In genomic region chr4:62470598-62471051, GRCm38 (mm10) we compare ENCODE assay signal across 8 mouse cellular contexts. TPM values are rescaled to one million over a fixed set of nuclear protein-coding genes. Genes with fewer than 3 reads are reported as not detected.
DNase-seq lines count a peak whose midpoint lies in the region; ATAC-seq and TF ChIP-seq lines count a peak whose summit lies in the region.

Gene Wdr31, minus strand, starts transcription at chr4:62470896.

- no peak within 1 kb of the TSS for H3K27ac ChIP-seq in forebrain, embryonic 11.5 days (ENCODE audit: low read depth, low read length)
- H3K27ac ChIP-seq in heart, embryonic 16.5 days (ENCODE audit: low read length): no peak within 1 kb of the TSS
- H3K27ac ChIP-seq in liver, embryonic 14.5 days: no peak within 1 kb of the TSS
- no peak within 1 kb of the TSS for H3K27ac ChIP-seq in neural tube, embryonic 11.5 days (ENCODE audit: low read depth, low read length)
- no peak within 1 kb of the TSS for H3K27ac ChIP-seq in stomach, embryonic 16.5 days (ENCODE audit: low read length)

- under 1% methylated on average over 30 of the region's 30 CpGs for WGBS in forebrain, embryonic 11.5 days
- 2% methylated on average over 30 of the region's 30 CpGs for WGBS in heart, embryonic 16.5 days
- 1% methylated on average over 30 of the region's 30 CpGs for WGBS in liver, embryonic 14.5 days (ENCODE audit: insufficient replicate concordance)
- WGBS in neural tube, embryonic 11.5 days: under 1% methylated on average over 30 of the region's 30 CpGs
- under 1% methylated on average over 30 of the region's 30 CpGs for WGBS in stomach, embryonic 16.5 days

- H3K4me2 ChIP-seq in forebrain, embryonic 11.5 days (ENCODE audit: low read depth, low read length, severe bottlenecking): peak within 1 kb of the TSS; percentile 55
- peak within 1 kb of the TSS; percentile 71 for H3K4me2 ChIP-seq in heart, embryonic 16.5 days (ENCODE audit: low read depth, low read length)
- peak within 1 kb of the TSS; percentile 90 for H3K4me2 ChIP-seq in liver, embryonic 14.5 days (ENCODE audit: low read depth)
- peak within 1 kb of the TSS; percentile 61 for H3K4me2 ChIP-seq in neural tube, embryonic 11.5 days (ENCODE audit: low read depth)
- H3K4me2 ChIP-seq in stomach, embryonic 16.5 days (ENCODE audit: low read depth, low read length): peak within 1 kb of the TSS; percentile 78

- H3K4me3 ChIP-seq in E14TG2a.4 (replicated peaks; ENCODE audit: low read length): peak within 1 kb of the TSS; percentile 87
- H3K4me3 ChIP-seq in forebrain, embryonic 11.5 days (ENCODE audit: low read depth, low read length): peak within 1 kb of the TSS; percentile 42
- H3K4me3 ChIP-seq in heart, embryonic 16.5 days (ENCODE audit: low read length): peak within 1 kb of the TSS; percentile 68
- H3K4me3 ChIP-seq in liver, embryonic 14.5 days (ENCODE audit: insufficient read depth in 1 of 2, low read depth in 2 of 2, low read length in 2 of 2): peak within 1 kb of the TSS; percentile 67 to 86
- H3K4me3 ChIP-seq in neural tube, embryonic 11.5 days (ENCODE audit: low read depth, low read length): peak within 1 kb of the TSS; percentile 44
- peak within 1 kb of the TSS; percentile 75 for H3K4me3 ChIP-seq in stomach, embryonic 16.5 days (replicated peaks; ENCODE audit: low read length)

- peaks cover 26% of the 10 kb centered on the region for H3K36me3 ChIP-seq in E14TG2a.4 (ENCODE audit: insufficient read depth, low read length)
- H3K36me3 ChIP-seq in forebrain, embryonic 11.5 days (ENCODE audit: control insufficient read depth, insufficient read depth, low read length): no peaks in the 10 kb centered on the region
- H3K36me3 ChIP-seq in heart, embryonic 16.5 days (ENCODE audit: control insufficient read depth, insufficient read depth): no peaks in the 10 kb centered on the region
- no peaks in the 10 kb centered on the region for H3K36me3 ChIP-seq in liver, embryonic 14.5 days (replicated peaks; ENCODE audit: control insufficient read depth, insufficient read depth, low read depth)
- no peaks in the 10 kb centered on the region for H3K36me3 ChIP-seq in neural tube, embryonic 11.5 days (ENCODE audit: control insufficient read depth, insufficient read depth, low read length)
- H3K36me3 ChIP-seq in stomach, embryonic 16.5 days (ENCODE audit: control insufficient read depth, insufficient read depth, low read length): no peaks in the 10 kb centered on the region

- peaks cover 14% of the 10 kb centered on the region for H3K4me1 ChIP-seq in E14TG2a.4 (replicated peaks; ENCODE audit: low read depth, low read length)
- H3K4me1 ChIP-seq in forebrain, embryonic 11.5 days (replicated peaks; ENCODE audit: control insufficient read depth, insufficient read depth, low read length): no peaks in the 10 kb centered on the region
- peaks cover 3% of the 10 kb centered on the region; the same call in 1 of the 2 replicates for H3K4me1 ChIP-seq in heart, embryonic 16.5 days (ENCODE audit: control insufficient read depth, insufficient read depth, low read length)
- H3K4me1 ChIP-seq in liver, embryonic 14.5 days (replicated peaks; ENCODE audit: control insufficient read depth in 2 of 2, insufficient read depth in 2 of 2, low read length in 1 of 2): peaks cover 5 to 7% of the 10 kb centered on the region in 2 experiments; a peak in 3 of 4 replicates
- no peaks in the 10 kb centered on the region for H3K4me1 ChIP-seq in neural tube, embryonic 11.5 days (ENCODE audit: control insufficient read depth, insufficient read depth, low read length)
- 0 out of 2 replicates have a peak, but pooled peaks cover 5% of the 10 kb centered on the region for H3K4me1 ChIP-seq in stomach, embryonic 16.5 days (ENCODE audit: control insufficient read depth, insufficient read depth, low read length)

- no peak for TF ChIP-seq EP300 in liver, embryonic 14.5 days (IDR thresholded peaks at IDR 0.05; ENCODE audit: low read depth)

- DNase-seq in c-Kit-positive CD71-positive TER-119-negative erythroid progenitor cells, embryonic 14.5 days (ENCODE audit: low read depth): peak; percentile 75
- peak; percentile 91 for DNase-seq in forebrain, embryonic 11.5 days (ENCODE audit: low spot score)
- peak; percentile 81 to 89 for DNase-seq in kidney, postnatal 25 days
- DNase-seq in liver, embryonic 14.5 days (ENCODE audit: low read depth in 3 of 3, low spot score in 3 of 3): peak; percentile 60 to 67 (median 64)
- peak; percentile 86 for DNase-seq in neural tube, embryonic 11.5 days (ENCODE audit: low spot score)

- no peaks in the 10 kb centered on the region for H3K27me3 ChIP-seq in E14TG2a.4 (ENCODE audit: insufficient read depth, low read length)
- H3K27me3 ChIP-seq in forebrain, embryonic 11.5 days (ENCODE audit: control insufficient read depth, insufficient read depth, low read length): no peaks in the 10 kb centered on the region
- H3K27me3 ChIP-seq in heart, embryonic 16.5 days (ENCODE audit: control insufficient read depth, insufficient read depth, low read length): no peaks in the 10 kb centered on the region
- H3K27me3 ChIP-seq in liver, embryonic 14.5 days (ENCODE audit: control insufficient read depth, insufficient read depth, low read length): no peaks in the 10 kb centered on the region
- H3K27me3 ChIP-seq in neural tube, embryonic 11.5 days (ENCODE audit: control insufficient read depth, insufficient read depth, low read length): no peaks in the 10 kb centered on the region
- no peaks in the 10 kb centered on the region for H3K27me3 ChIP-seq in stomach, embryonic 16.5 days (ENCODE audit: control insufficient read depth, insufficient read depth, low read length)

- no peak for TF ChIP-seq CTCF in E14TG2a.4 (conservative IDR thresholded peaks at IDR 0.05; ENCODE audit: low read length)
- TF ChIP-seq CTCF in liver, embryonic 14.5 days (IDR thresholded peaks at IDR 0.05; ENCODE audit: low read depth): no peak

- H3K9ac ChIP-seq in forebrain, embryonic 11.5 days (ENCODE audit: low read length): peak within 1 kb of the TSS; percentile 59
- H3K9ac ChIP-seq in heart, embryonic 16.5 days (ENCODE audit: low read length): peak within 1 kb of the TSS; percentile 73
- H3K9ac ChIP-seq in liver, embryonic 14.5 days (replicated peaks): peak within 1 kb of the TSS; percentile 58
- peak within 1 kb of the TSS; percentile 70 for H3K9ac ChIP-seq in neural tube, embryonic 11.5 days (ENCODE audit: low read length)
- peak within 1 kb of the TSS; percentile 70 for H3K9ac ChIP-seq in stomach, embryonic 16.5 days (ENCODE audit: low read length)

- peak; percentile 94 for ATAC-seq in forebrain, embryonic 11.5 days (replicated peaks; ENCODE audit: low FRiP score)
- peak; percentile 83 for ATAC-seq in heart, embryonic 16.5 days (replicated peaks; ENCODE audit: extremely low read depth, insufficient read depth, low FRiP score)
- ATAC-seq in liver, embryonic 14.5 days (ENCODE audit: insufficient read depth): peak; percentile 91
- peak; percentile 88 for ATAC-seq in neural tube, embryonic 11.5 days (ENCODE audit: insufficient read depth, low FRiP score, low TSS enrichment)
- peak; percentile 89 for ATAC-seq in stomach, embryonic 16.5 days (ENCODE audit: insufficient read depth, low FRiP score)

- H3K9me3 ChIP-seq in E14TG2a.4 (ENCODE audit: low read length): peaks cover 14% of the 10 kb centered on the region
- H3K9me3 ChIP-seq in forebrain, embryonic 11.5 days (ENCODE audit: control insufficient read depth, low read length): no peaks in the 10 kb centered on the region
- no peaks in the 10 kb centered on the region for H3K9me3 ChIP-seq in heart, embryonic 16.5 days (replicated peaks; ENCODE audit: control insufficient read depth, low read length)
- H3K9me3 ChIP-seq in liver, embryonic 14.5 days (ENCODE audit: control insufficient read depth, low read length): no peaks in the 10 kb centered on the region
- no peaks in the 10 kb centered on the region for H3K9me3 ChIP-seq in neural tube, embryonic 11.5 days (ENCODE audit: control insufficient read depth, low read length)
- no peaks in the 10 kb centered on the region for H3K9me3 ChIP-seq in stomach, embryonic 16.5 days (replicated peaks; ENCODE audit: control insufficient read depth, low read length)

RNA-seq across cellular contexts. Expression of gene Wdr31, which starts in this region (rescaled TPM):
- 11.5 and 14.3 TPM in 2 replicates for polyA plus RNA-seq in forebrain, embryonic 11.5 days (2014; fragmentation: Nextera tagmentation; extraction: Ambion mirVana)
- 3.1 and 4.8 TPM in 2 replicates for polyA plus RNA-seq in heart, embryonic 16.5 days (2015; fragmentation: Nextera tagmentation; extraction: Ambion mirVana)
- 0.58 and 0.83 TPM in 2 replicates for polyA plus RNA-seq in liver, embryonic 14.5 days (2012; rRNA removed)
- polyA plus RNA-seq in liver, embryonic 14.5 days (2014; fragmentation: Nextera tagmentation; extraction: Ambion mirVana): 1.6 and 1.7 TPM in 2 replicates
- 5.1 and 5.8 TPM in 2 replicates for polyA plus RNA-seq in neural tube, embryonic 11.5 days (2014; fragmentation: Nextera tagmentation; extraction: Ambion mirVana)
- polyA plus RNA-seq in stomach, embryonic 16.5 days (2015; fragmentation: Nextera tagmentation; extraction: Ambion mirVana): 6.8 and 8.0 TPM in 2 replicates
